Mouse (Mus musculus) limb, embryonic 12.5 days (tissue): ENCODE measurements around the gene Eloa. TPM values are rescaled to one million over a fixed set of nuclear protein-coding genes. Genes with fewer than 3 reads are reported as not detected.
A peak's percentile ranks its signal among the peaks of the same experiment; 100 is the strongest.

ENCODE experiments used
- ATAC-seq: fragments of 200-750 bp; cut with Nextera tagmentation; 2 replicates; pipeline ENCODE4 v1.8.0; 2017; ENCODE audit warnings: low read depth, moderate TSS enrichment; ENCODE audit not compliant: insufficient number of reproducible peaks, insufficient read depth, low FRiP score, low TSS enrichment
- H3K27ac ChIP-seq: fragments of 300-500 bp; sonication (generic); 2 replicates; pipeline ENCODE4 v1.5.1; 2016; ENCODE audit warnings: mild to moderate bottlenecking, moderate library complexity
- H3K27me3 ChIP-seq: fragments of 300-500 bp; sonication (generic); 2 replicates; pipeline ENCODE4 v1.6.1; 2016; ENCODE audit warnings: mild to moderate bottlenecking, moderate library complexity
- H3K36me3 ChIP-seq: fragments of 300-500 bp; sonication (generic); 2 replicates; pipeline ENCODE4 v1.6.1; 2016; ENCODE audit warnings: mild to moderate bottlenecking, moderate library complexity
- H3K4me1 ChIP-seq: fragments of 300-500 bp; sonication (generic); replicated peaks from 2 replicates; pipeline ENCODE4 v1.6.1; 2016
- H3K4me2 ChIP-seq: fragments of 300-500 bp; sonication (generic); 2 replicates; pipeline ENCODE4 v1.6.1; 2016; ENCODE audit warnings: mild to moderate bottlenecking, moderate library complexity
- H3K4me3 ChIP-seq: fragments of 300-500 bp; sonication (generic); replicated peaks from 2 replicates; pipeline ENCODE4 v1.5.1; 2016; ENCODE audit warnings: mild to moderate bottlenecking
- H3K9ac ChIP-seq: fragments of 300-500 bp; sonication (generic); replicated peaks from 2 replicates; pipeline ENCODE4 v1.6.1; 2016; ENCODE audit warnings: mild to moderate bottlenecking, moderate library complexity
- H3K9me3 ChIP-seq: fragments of 300-500 bp; sonication (generic); 2 replicates; pipeline ENCODE4 v1.6.1; 2016; ENCODE audit warnings: mild to moderate bottlenecking, moderate library complexity
- WGBS: fragments of 180-500 bp; shearing (Covaris S2); methylation state at CpG from one replicate; pipeline ENCODE4 v1.1.7; 2016; 5-methylcytosine and 5-hydroxymethylcytosine counted together
- polyA plus RNA-seq: library from polyadenylated mRNA; unstranded; fragments of >200 nt; fragmentation: Nextera tagmentation; extraction: Ambion mirVana; gene quantifications from 2 replicates; pipeline ENCODE4 v1.2.1, GENCODE M21; 2016

Gene Eloa
- polyA plus RNA-seq, 1 experiment from 2014 or later, result 40.6 TPM

- H3K36me3 ChIP-seq, result peaks cover 96% of the 10 kb centered on the region
- no peak for ATAC-seq
- no peak overlapping the region for H3K4me3 ChIP-seq
- no peak overlapping the region for H3K4me2 ChIP-seq
- WGBS, result 96% methylated on average over 3 of the region's 3 CpGs
- no peak overlapping the region for H3K27ac ChIP-seq
- no peaks in the 10 kb centered on the region for H3K9me3 ChIP-seq
- no peak overlapping the region for H3K9ac ChIP-seq
- H3K4me1 ChIP-seq, result no peaks in the 10 kb centered on the region
- no peaks in the 10 kb centered on the region for H3K27me3 ChIP-seq
These were observed 14.7 kb downstream of the Eloa start for GRCm38 (mm10) chr4:136006821-136007220.

- Histone ChIP-seq H3K9ac (no peak overlapping the region), H3K4me2 (no peak overlapping the region), H3K9me3 (no peaks in the 10 kb centered on the region), H3K27me3 (no peaks in the 10 kb centered on the region), H3K27ac (no peak overlapping the region), H3K36me3 (peaks cover 85% of the 10 kb centered on the region), H3K4me3 (no peak overlapping the region), H3K4me1 (no peaks in the 10 kb centered on the region)
- ATAC-seq, result no peak
- WGBS, result 93% methylated on average over 2 of the region's 2 CpGs
These were observed 16.6 kb downstream of the Eloa start for GRCm38 (mm10) chr4:136004921-136005320.

GRCm38 (mm10) chr4:136004107-136004675 lies 17.4 kb downstream of the Eloa start:
- Histone ChIP-seq H3K9me3 (no peaks in the 10 kb centered on the region), H3K27me3 (no peaks in the 10 kb centered on the region), H3K4me2 (no peak overlapping the region), H3K9ac (no peak overlapping the region), H3K4me1 (no peaks in the 10 kb centered on the region), H3K4me3 (no peak overlapping the region), H3K36me3 (peaks cover 78% of the 10 kb centered on the region), H3K27ac (no peak overlapping the region)
- 86% methylated on average over 5 of the region's 5 CpGs for WGBS
- ATAC-seq, result no peak

- peaks cover 5% of the 10 kb centered on the region; the same call in 1 of the 2 replicates for H3K9me3 ChIP-seq
- ATAC-seq, result no peak
- H3K27me3 ChIP-seq, result no peaks in the 10 kb centered on the region
These were observed 26.4 kb downstream of the Eloa start for GRCm38 (mm10) chr4:135995118-135995517.

GRCm38 (mm10) chr4:135993941-135994340 lies 27.6 kb downstream of the Eloa start:
- no peaks in the 10 kb centered on the region for H3K4me1 ChIP-seq
- H3K4me3 ChIP-seq, result no peak overlapping the region
- H3K36me3 ChIP-seq, result no peaks in the 10 kb centered on the region
- no peak overlapping the region for H3K9ac ChIP-seq
- H3K27ac ChIP-seq, result no peak overlapping the region
- H3K4me2 ChIP-seq, result no peak overlapping the region
- WGBS, result 96% methylated on average over 6 of the region's 6 CpGs
- peaks cover 5% of the 10 kb centered on the region; the same call in 1 of the 2 replicates for H3K9me3 ChIP-seq
- no peaks in the 10 kb centered on the region for H3K27me3 ChIP-seq
- ATAC-seq, result no peak

More at GRCm38 (mm10) chr4:135995118-135995517, 26.4 kb downstream of the Eloa start:
- no peaks in the 10 kb centered on the region for H3K36me3 ChIP-seq
- H3K4me3 ChIP-seq, result no peak overlapping the region
- no peaks in the 10 kb centered on the region for H3K4me1 ChIP-seq
- no peak overlapping the region for H3K4me2 ChIP-seq
- WGBS, result 86% methylated on average over 4 of the region's 4 CpGs
- no peak overlapping the region for H3K9ac ChIP-seq
- no peak overlapping the region for H3K27ac ChIP-seq

- Histone ChIP-seq H3K9me3 (no peaks in the 10 kb centered on the region), H3K27me3 (no peaks in the 10 kb centered on the region), H3K36me3 (peaks cover 31% of the 10 kb centered on the region), H3K4me1 (peaks cover 12% of the 10 kb centered on the region), H3K27ac (peak overlapping the region; percentile 91), H3K9ac (peak overlapping the region; percentile 95), H3K4me2 (peak overlapping the region; percentile 83), H3K4me3 (peak overlapping the region; percentile 95)
- 75% methylated on average over 9 of the region's 9 CpGs for WGBS
- ATAC-seq, result no peak
These were observed 33.8 kb downstream of the Eloa start for GRCm38 (mm10) chr4:135987714-135988113.

- Histone ChIP-seq H3K4me2 (peak within 1 kb of the TSS; percentile 83), H3K36me3 (peaks cover 37% of the 10 kb centered on the region), H3K9ac (peak within 1 kb of the TSS; percentile 95), H3K4me1 (peaks cover 12% of the 10 kb centered on the region), H3K27me3 (no peaks in the 10 kb centered on the region), H3K27ac (peak within 1 kb of the TSS; percentile 91), H3K4me3 (peak within 1 kb of the TSS; percentile 95), H3K9me3 (no peaks in the 10 kb centered on the region)
- ATAC-seq, result peak; percentile 90
- under 1% methylated on average over 81 of the region's 81 CpGs for WGBS
These were observed 34.4 kb downstream of the Eloa start, which contains the start of gene Pithd1 for GRCm38 (mm10) chr4:135986943-135987710. Gene Pithd1, minus strand, starts transcription at chr4:135987264.

GRCm38 (mm10) chr4:135986301-135986942 lies 35.1 kb downstream of the Eloa start:
- Histone ChIP-seq H3K9ac (peak overlapping the region; percentile 95), H3K36me3 (peaks cover 43% of the 10 kb centered on the region), H3K4me1 (peaks cover 12% of the 10 kb centered on the region), H3K9me3 (no peaks in the 10 kb centered on the region), H3K4me2 (peak overlapping the region; percentile 83), H3K27me3 (no peaks in the 10 kb centered on the region), H3K4me3 (peak overlapping the region; percentile 95), H3K27ac (peak overlapping the region; percentile 91)
- 10% methylated on average over 23 of the region's 23 CpGs for WGBS
- ATAC-seq, result 0 out of 2 replicates have a peak, but pooled peaks have one; percentile 22

GRCm38 (mm10) chr4:135985769-135986168 lies 35.8 kb downstream of the Eloa start:
- ATAC-seq, result no peak

GRCm38 (mm10) chr4:135985193-135985592 lies 36.4 kb downstream of the Eloa start:
- H3K4me3 ChIP-seq, result peak overlapping the region; percentile 95; the same call in 1 of the 2 replicates
- H3K9me3 ChIP-seq, result no peaks in the 10 kb centered on the region
- no peak overlapping the region for H3K27ac ChIP-seq
- H3K27me3 ChIP-seq, result no peaks in the 10 kb centered on the region
- H3K4me1 ChIP-seq, result peaks cover 12% of the 10 kb centered on the region
- peaks cover 54% of the 10 kb centered on the region for H3K36me3 ChIP-seq
- WGBS, result 96% methylated on average over 5 of the region's 5 CpGs
- ATAC-seq, result no peak
- no peak overlapping the region for H3K9ac ChIP-seq
- H3K4me2 ChIP-seq, result peak overlapping the region; percentile 83

More at GRCm38 (mm10) chr4:135985769-135986168, 35.8 kb downstream of the Eloa start:
- Histone ChIP-seq H3K4me3 (peak overlapping the region; percentile 95), H3K27ac (no peak overlapping the region), H3K27me3 (no peaks in the 10 kb centered on the region), H3K4me2 (peak overlapping the region; percentile 83), H3K9ac (peak overlapping the region; percentile 95; the same call in 1 of the 2 replicates), H3K9me3 (no peaks in the 10 kb centered on the region), H3K4me1 (peaks cover 12% of the 10 kb centered on the region), H3K36me3 (peaks cover 49% of the 10 kb centered on the region)
- WGBS, result 91% methylated on average over 7 of the region's 7 CpGs

GRCm38 (mm10) chr4:135984556-135984955 lies 37.0 kb downstream of the Eloa start:
- Histone ChIP-seq H3K9ac (no peak overlapping the region), H3K4me1 (peaks cover 12% of the 10 kb centered on the region), H3K27ac (no peak overlapping the region), H3K36me3 (peaks cover 54% of the 10 kb centered on the region), H3K4me2 (no peak overlapping the region), H3K9me3 (no peaks in the 10 kb centered on the region), H3K4me3 (no peak overlapping the region), H3K27me3 (no peaks in the 10 kb centered on the region)
- no peak for ATAC-seq
- WGBS, result 86% methylated on average over 5 of the region's 5 CpGs
